Mouse (Mus musculus): ENCODE data around the gene Asb8. TPM values are rescaled to one million over a fixed set of nuclear protein-coding genes. Genes with fewer than 3 reads are reported as not detected.

The Asb8 gene
- total and polyA plus RNA-seq, 2 experiments, result 10.8 to 32.9 TPM

DNA sequence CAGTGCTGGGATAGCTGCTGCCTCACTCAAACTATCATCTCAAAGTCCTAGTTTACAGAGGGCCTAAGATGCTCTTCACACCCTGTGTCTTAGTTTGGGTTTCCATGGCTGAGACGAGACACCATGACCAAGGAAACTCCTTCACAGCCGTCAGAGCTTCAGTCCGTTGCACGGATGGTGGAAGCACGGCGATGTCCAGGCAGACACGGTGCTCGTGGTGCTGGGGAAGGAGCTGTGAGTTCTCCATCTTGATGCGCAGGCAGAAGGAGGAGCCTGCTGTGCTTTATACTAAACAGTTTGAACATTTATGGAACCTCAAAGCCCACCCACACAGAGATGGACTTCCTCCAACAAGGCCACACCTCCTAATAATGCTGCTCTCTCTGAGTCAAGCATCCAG lies 28.6 kb downstream of the Asb8 start:
- Histone ChIP-seq H3K36me3 (ENCODE audit: control insufficient read depth, insufficient read depth, low read length) (peaks cover 40% of the 10 kb centered on the region), H3K27me3 (ENCODE audit: control insufficient read depth, insufficient read depth, low read length) (no peaks in the 10 kb centered on the region), H3K4me1 (ENCODE audit: control insufficient read depth, insufficient read depth, low read length) (no peaks in the 10 kb centered on the region), H3K27ac (replicated peaks; ENCODE audit: insufficient read depth, low read depth, low read length) (no peak overlapping the region), H3K79me2 (ENCODE audit: control insufficient read depth, insufficient read depth, low read length) (no peaks in the 10 kb centered on the region), H3K4me3 (ENCODE audit: insufficient read depth, low read depth, low read length) (no peak overlapping the region), H3K9ac (ENCODE audit: low read depth, low read length) (no peak overlapping the region)
- 95% methylated on average over 9 of the region's 9 CpGs for WGBS
- DNase-seq (ENCODE audit: extremely low read depth, low read depth, low spot score), result no peak
- TF ChIP-seq POLR2A (IDR thresholded peaks at IDR 0.05; ENCODE audit: extremely low read depth, insufficient read depth, low read length), result no peak
- TF ChIP-seq CTCF (IDR thresholded peaks at IDR 0.05; ENCODE audit: low read depth, low read length), result no peak

DNA sequence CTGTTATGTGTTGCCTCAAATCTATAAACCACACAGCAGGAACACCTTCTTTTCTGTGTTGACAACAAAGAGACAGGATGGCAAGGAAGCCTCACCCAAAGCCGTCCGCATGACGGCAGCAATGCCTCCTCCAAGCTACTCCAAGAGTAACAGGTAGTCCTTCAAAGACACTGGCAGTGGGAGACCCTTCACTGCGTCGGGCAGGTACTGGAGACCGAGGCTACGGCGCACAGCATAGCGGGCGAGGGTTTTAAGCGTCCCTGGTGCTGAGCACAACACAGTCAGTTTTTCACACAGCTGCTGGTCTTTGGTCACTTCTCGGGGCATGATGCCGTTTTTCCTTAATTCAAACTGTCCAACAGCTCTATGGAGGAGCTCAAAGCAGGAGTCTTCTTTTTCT lies 29.8 kb downstream of the Asb8 start:
- Histone ChIP-seq H3K4me3 (ENCODE audit: insufficient read depth, low read depth, low read length) (no peak overlapping the region), H3K79me2 (ENCODE audit: control insufficient read depth, insufficient read depth, low read length) (no peaks in the 10 kb centered on the region), H3K27ac (replicated peaks; ENCODE audit: insufficient read depth, low read depth, low read length) (no peak overlapping the region), H3K4me1 (ENCODE audit: control insufficient read depth, insufficient read depth, low read length) (no peaks in the 10 kb centered on the region), H3K27me3 (ENCODE audit: control insufficient read depth, insufficient read depth, low read length) (no peaks in the 10 kb centered on the region), H3K36me3 (ENCODE audit: control insufficient read depth, insufficient read depth, low read length) (peaks cover 33% of the 10 kb centered on the region), H3K9ac (ENCODE audit: low read depth, low read length) (no peak overlapping the region)
- no peak for TF ChIP-seq CTCF (IDR thresholded peaks at IDR 0.05; ENCODE audit: low read depth, low read length)
- TF ChIP-seq POLR2A (IDR thresholded peaks at IDR 0.05; ENCODE audit: extremely low read depth, insufficient read depth, low read length), result no peak
- DNase-seq (ENCODE audit: extremely low read depth, low read depth, low spot score), result no peak
- 97% methylated on average over 13 of the region's 13 CpGs for WGBS

DNA sequence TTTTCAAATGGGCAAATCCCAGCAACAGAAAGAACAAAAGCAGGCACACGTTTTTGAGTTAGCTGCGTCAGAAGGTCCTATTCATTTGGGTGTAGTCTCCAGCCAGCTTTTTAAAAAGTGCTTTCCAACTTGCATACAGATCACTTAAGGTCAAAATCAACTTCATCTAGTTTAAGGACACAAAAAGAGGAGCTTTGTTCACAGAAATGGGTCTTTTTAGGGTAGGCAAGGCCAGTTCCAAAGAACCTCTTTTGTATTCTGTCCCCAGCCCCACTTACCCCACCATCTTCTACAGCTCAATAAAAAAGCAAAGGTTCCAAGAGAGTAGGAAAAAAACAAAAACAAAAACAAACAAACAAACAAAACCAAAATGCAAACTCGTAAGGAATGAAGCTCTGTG lies 30.8 kb downstream of the Asb8 start:
- Histone ChIP-seq H3K27me3 (ENCODE audit: control insufficient read depth, insufficient read depth, low read length) (no peaks in the 10 kb centered on the region), H3K79me2 (ENCODE audit: control insufficient read depth, insufficient read depth, low read length) (no peaks in the 10 kb centered on the region), H3K27ac (replicated peaks; ENCODE audit: insufficient read depth, low read depth, low read length) (no peak overlapping the region), H3K4me1 (ENCODE audit: control insufficient read depth, insufficient read depth, low read length) (no peaks in the 10 kb centered on the region), H3K4me3 (ENCODE audit: insufficient read depth, low read depth, low read length) (no peak overlapping the region), H3K9ac (ENCODE audit: low read depth, low read length) (no peak overlapping the region), H3K36me3 (ENCODE audit: control insufficient read depth, insufficient read depth, low read length) (peaks cover 27% of the 10 kb centered on the region)
- TF ChIP-seq CTCF (IDR thresholded peaks at IDR 0.05; ENCODE audit: low read depth, low read length) (no peak), POLR2A (IDR thresholded peaks at IDR 0.05; ENCODE audit: extremely low read depth, insufficient read depth, low read length) (no peak)
- DNase-seq (ENCODE audit: extremely low read depth, low read depth, low spot score), result no peak
- WGBS, result 84% methylated on average over 3 of the region's 3 CpGs

DNA sequence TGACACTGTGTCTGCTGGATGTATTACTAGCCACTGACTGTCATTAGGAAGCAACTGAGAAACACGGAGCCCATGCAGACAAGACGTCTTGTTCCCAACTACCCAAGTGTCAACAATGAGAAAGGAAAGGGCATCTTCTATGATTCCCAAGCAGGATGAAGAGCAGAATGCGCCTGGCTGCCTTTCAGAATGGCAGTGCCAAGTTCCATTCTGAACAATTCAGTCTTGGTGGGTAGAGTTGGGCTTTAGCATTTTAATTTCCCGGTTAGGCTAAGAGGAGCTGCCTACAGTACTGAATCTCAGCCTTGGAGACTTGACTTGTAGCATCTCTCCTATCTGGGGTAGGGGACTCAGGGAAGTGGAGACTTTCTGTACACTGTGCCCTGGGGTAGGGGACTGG lies 31.4 kb downstream of the Asb8 start:
- no peak for DNase-seq (ENCODE audit: extremely low read depth, low read depth, low spot score)
- Histone ChIP-seq H3K4me1 (ENCODE audit: control insufficient read depth, insufficient read depth, low read length) (no peaks in the 10 kb centered on the region), H3K9ac (ENCODE audit: low read depth, low read length) (no peak overlapping the region), H3K27me3 (ENCODE audit: control insufficient read depth, insufficient read depth, low read length) (no peaks in the 10 kb centered on the region), H3K27ac (replicated peaks; ENCODE audit: insufficient read depth, low read depth, low read length) (no peak overlapping the region), H3K4me3 (ENCODE audit: insufficient read depth, low read depth, low read length) (no peak overlapping the region), H3K79me2 (ENCODE audit: control insufficient read depth, insufficient read depth, low read length) (no peaks in the 10 kb centered on the region), H3K36me3 (ENCODE audit: control insufficient read depth, insufficient read depth, low read length) (peaks cover 24% of the 10 kb centered on the region)
- no peak for TF ChIP-seq CTCF (IDR thresholded peaks at IDR 0.05; ENCODE audit: low read depth, low read length)
- TF ChIP-seq POLR2A (IDR thresholded peaks at IDR 0.05; ENCODE audit: extremely low read depth, insufficient read depth, low read length), result no peak
- WGBS, result 96% methylated on average over 4 of the region's 4 CpGs

DNA sequence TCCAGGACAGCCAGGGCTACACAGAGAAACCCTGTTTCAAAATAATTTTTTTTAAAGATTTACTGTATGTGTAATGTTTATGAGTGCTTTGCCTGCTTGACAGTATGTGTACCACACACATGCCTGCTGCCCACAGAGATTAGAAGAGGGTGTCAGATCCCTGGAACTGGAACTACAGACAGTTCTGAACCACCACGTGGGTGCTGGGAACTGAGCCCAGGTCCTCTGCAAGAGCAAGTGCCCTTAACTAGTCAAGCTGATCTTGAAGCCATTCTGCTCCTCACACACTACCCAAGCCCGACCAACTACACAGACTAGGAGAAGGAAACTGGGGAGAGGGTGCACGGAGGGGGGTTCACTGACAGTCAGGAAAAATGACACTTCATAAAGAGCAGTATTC lies 32.0 kb downstream of the Asb8 start:
- Histone ChIP-seq H3K9ac (ENCODE audit: low read depth, low read length) (no peak overlapping the region), H3K4me1 (ENCODE audit: control insufficient read depth, insufficient read depth, low read length) (no peaks in the 10 kb centered on the region), H3K79me2 (ENCODE audit: control insufficient read depth, insufficient read depth, low read length) (no peaks in the 10 kb centered on the region), H3K4me3 (ENCODE audit: insufficient read depth, low read depth, low read length) (no peak overlapping the region), H3K36me3 (ENCODE audit: control insufficient read depth, insufficient read depth, low read length) (peaks cover 23% of the 10 kb centered on the region), H3K27ac (replicated peaks; ENCODE audit: insufficient read depth, low read depth, low read length) (no peak overlapping the region), H3K27me3 (ENCODE audit: control insufficient read depth, insufficient read depth, low read length) (no peaks in the 10 kb centered on the region)
- WGBS, result 93% methylated on average over 3 of the region's 3 CpGs
- no peak for TF ChIP-seq CTCF (IDR thresholded peaks at IDR 0.05; ENCODE audit: low read depth, low read length)
- TF ChIP-seq POLR2A (IDR thresholded peaks at IDR 0.05; ENCODE audit: extremely low read depth, insufficient read depth, low read length), result no peak
- DNase-seq (ENCODE audit: extremely low read depth, low read depth, low spot score), result no peak

DNA sequence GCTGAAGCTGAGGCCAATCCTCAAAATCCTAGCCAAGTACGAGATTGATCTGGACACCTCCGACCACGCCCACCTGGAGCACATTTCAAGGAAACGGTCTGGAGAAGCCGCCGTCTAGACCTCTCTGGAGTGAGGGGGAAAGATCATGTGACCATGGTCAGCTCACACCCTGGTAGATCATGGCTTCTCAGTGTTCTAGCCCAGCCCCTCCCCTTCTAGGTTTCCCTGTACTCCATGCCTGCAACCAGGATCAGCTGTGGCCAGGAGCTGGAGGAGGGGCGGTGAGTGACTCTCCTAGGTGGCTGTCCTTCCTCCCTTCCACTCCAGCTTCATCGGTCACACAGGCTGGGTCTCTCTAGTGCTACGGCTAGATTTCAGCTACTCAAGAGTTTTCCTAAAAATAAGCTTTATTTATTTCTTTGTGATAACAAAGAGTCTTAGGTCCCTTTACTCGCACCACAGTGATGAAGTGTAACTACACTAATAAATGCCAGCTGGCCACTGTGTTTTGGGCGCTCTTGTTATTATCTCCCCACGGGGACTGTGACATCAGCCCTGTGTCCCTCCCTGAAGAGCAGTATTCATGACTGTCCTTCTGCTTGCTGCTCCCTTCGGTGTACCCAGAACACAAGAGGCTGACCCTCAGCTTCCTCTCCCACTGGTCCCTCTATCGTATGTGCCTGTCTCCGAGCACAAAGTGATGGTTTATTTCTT lies 33.3 kb downstream of the Asb8 start:
- no peak for DNase-seq (ENCODE audit: extremely low read depth, low read depth, low spot score)
- TF ChIP-seq POLR2A (IDR thresholded peaks at IDR 0.05; ENCODE audit: extremely low read depth, insufficient read depth, low read length) (no peak), CTCF (IDR thresholded peaks at IDR 0.05; ENCODE audit: low read depth, low read length) (no peak)
- Histone ChIP-seq H3K36me3 (ENCODE audit: control insufficient read depth, insufficient read depth, low read length) (peaks cover 25% of the 10 kb centered on the region), H3K4me1 (ENCODE audit: control insufficient read depth, insufficient read depth, low read length) (no peaks in the 10 kb centered on the region), H3K27ac (replicated peaks; ENCODE audit: insufficient read depth, low read depth, low read length) (no peak overlapping the region), H3K27me3 (ENCODE audit: control insufficient read depth, insufficient read depth, low read length) (no peaks in the 10 kb centered on the region), H3K79me2 (ENCODE audit: control insufficient read depth, insufficient read depth, low read length) (no peaks in the 10 kb centered on the region), H3K4me3 (ENCODE audit: insufficient read depth, low read depth, low read length) (no peak overlapping the region), H3K9ac (ENCODE audit: low read depth, low read length) (no peak overlapping the region)
- WGBS, result 91% methylated on average over 15 of the region's 15 CpGs
